Mouse (Mus musculus): ENCODE results near the gene Cd320. TPM values are rescaled to one million over a fixed set of nuclear protein-coding genes. Genes with fewer than 3 reads are reported as not detected.
"Not testable (repeated sequence)": the region's sequence is repeated elsewhere in the genome, so short reads cannot be mapped to it uniquely, and the experiment has no call there.

Cd320 gene
- polyA plus RNA-seq, 1 experiment from 2014 or later = 59.8 TPM

GRCm38 (mm10) chr17:33898193-33898592 lies 55.3 kb downstream of the Cd320 start:
- not testable (repeated sequence) for ATAC-seq (ENCODE audit: low FRiP score, low TSS enrichment); H3K9ac ChIP-seq (replicated peaks; ENCODE audit: low read length); H3K4me2 ChIP-seq (ENCODE audit: low read length); DNase-seq; H3K4me1 ChIP-seq (ENCODE audit: control insufficient read depth, insufficient read depth, low read length); H3K9me3 ChIP-seq (ENCODE audit: control insufficient read depth, low read length); H3K4me3 ChIP-seq (replicated peaks; ENCODE audit: low read depth, low read length); H3K27me3 ChIP-seq (ENCODE audit: control insufficient read depth, insufficient read depth, low read length); H3K36me3 ChIP-seq (ENCODE audit: control insufficient read depth, insufficient read depth, low read length); H3K27ac ChIP-seq (replicated peaks; ENCODE audit: low read depth, low read length)
- 89% methylated on average over 4 of the region's 4 CpGs for WGBS

Small RNAs within 50 kb of the gene (microRNA-seq; reads per million reads assigned to microRNA genes)
- gene Gm27740 = not detected

Other genes starting within 250 kb of the Cd320 start
- gene Zfp414, start 214.0 kb upstream of the Cd320 start, polyA plus RNA-seq (2014; fragmentation: Nextera tagmentation; extraction: Ambion mirVana) = 91.4 and 115 TPM in 2 replicates
- 0.73 and 1.4 TPM in 2 replicates for gene Pram1, start 205.0 kb upstream of the Cd320 start, polyA plus RNA-seq (2014; fragmentation: Nextera tagmentation; extraction: Ambion mirVana)
- gene Hnrnpm, start 156.2 kb upstream of the Cd320 start, polyA plus RNA-seq (2014; fragmentation: Nextera tagmentation; extraction: Ambion mirVana) = 177 and 214 TPM in 2 replicates
- 45.2 and 62.6 TPM in 2 replicates for gene March2, start 124.4 kb upstream of the Cd320 start, polyA plus RNA-seq (2014; fragmentation: Nextera tagmentation; extraction: Ambion mirVana)
- 417 and 541 TPM in 2 replicates for gene Rab11b, start 82.6 kb upstream of the Cd320 start, polyA plus RNA-seq (2014; fragmentation: Nextera tagmentation; extraction: Ambion mirVana)
- 8.0 and 18.4 TPM in 2 replicates for gene Angptl4, start 61.3 kb upstream of the Cd320 start, polyA plus RNA-seq (2014; fragmentation: Nextera tagmentation; extraction: Ambion mirVana)
- gene Kank3, start 32.6 kb upstream of the Cd320 start, polyA plus RNA-seq (2014; fragmentation: Nextera tagmentation; extraction: Ambion mirVana) = 39.5 and 45.8 TPM in 2 replicates
- 653 and 777 TPM in 2 replicates for gene Rps28, start 18.5 kb upstream of the Cd320 start, polyA plus RNA-seq (2014; fragmentation: Nextera tagmentation; extraction: Ambion mirVana)
- gene Ndufa7, start 18.5 kb upstream of the Cd320 start, polyA plus RNA-seq (2014; fragmentation: Nextera tagmentation; extraction: Ambion mirVana) = 497 and 604 TPM in 2 replicates
- gene Gm7029, start 30.7 kb downstream of the Cd320 start, polyA plus RNA-seq (2014; fragmentation: Nextera tagmentation; extraction: Ambion mirVana) = not detected in 2 replicates
- 2.2 and 2.5 TPM in 2 replicates for gene Kifc1, start 47.6 kb downstream of the Cd320 start, polyA plus RNA-seq (2014; fragmentation: Nextera tagmentation; extraction: Ambion mirVana)
- 1.1 TPM in 1 of 2 replicates, not detected in the other for gene Platr17, start 62.0 kb downstream of the Cd320 start, polyA plus RNA-seq (2014; fragmentation: Nextera tagmentation; extraction: Ambion mirVana)
- 40.7 and 44.6 TPM in 2 replicates for gene Daxx, start 66.3 kb downstream of the Cd320 start, polyA plus RNA-seq (2014; fragmentation: Nextera tagmentation; extraction: Ambion mirVana)
- gene Tapbp, start 72.8 kb downstream of the Cd320 start, polyA plus RNA-seq (2014; fragmentation: Nextera tagmentation; extraction: Ambion mirVana) = 18.3 and 20.6 TPM in 2 replicates
- gene Zbtb22, start 72.8 kb downstream of the Cd320 start, polyA plus RNA-seq (2014; fragmentation: Nextera tagmentation; extraction: Ambion mirVana) = 12.1 and 13.1 TPM in 2 replicates
- gene Rgl2, start 86.5 kb downstream of the Cd320 start, polyA plus RNA-seq (2014; fragmentation: Nextera tagmentation; extraction: Ambion mirVana) = 47.2 and 50.3 TPM in 2 replicates
- 167 and 188 TPM in 2 replicates for gene Pfdn6, start 97.3 kb downstream of the Cd320 start, polyA plus RNA-seq (2014; fragmentation: Nextera tagmentation; extraction: Ambion mirVana)
- 15.5 and 16.9 TPM in 2 replicates for gene Wdr46, start 97.6 kb downstream of the Cd320 start, polyA plus RNA-seq (2014; fragmentation: Nextera tagmentation; extraction: Ambion mirVana)
- gene B3galt4, start 108.4 kb downstream of the Cd320 start, polyA plus RNA-seq (2014; fragmentation: Nextera tagmentation; extraction: Ambion mirVana) = 8.0 and 10.1 TPM in 2 replicates
- gene Vps52, start 112.7 kb downstream of the Cd320 start, polyA plus RNA-seq (2014; fragmentation: Nextera tagmentation; extraction: Ambion mirVana) = 50.6 and 63.2 TPM in 2 replicates
- gene Rps18, start 112.9 kb downstream of the Cd320 start, polyA plus RNA-seq (2014; fragmentation: Nextera tagmentation; extraction: Ambion mirVana) = 872 and 980 TPM in 2 replicates
- gene H2-K1, start 157.3 kb downstream of the Cd320 start, polyA plus RNA-seq (2014; fragmentation: Nextera tagmentation; extraction: Ambion mirVana) = 10.5 and 15.5 TPM in 2 replicates
- 9.1 and 18.5 TPM in 2 replicates for gene Ring1, start 181.6 kb downstream of the Cd320 start, polyA plus RNA-seq (2014; fragmentation: Nextera tagmentation; extraction: Ambion mirVana)
- gene H2-Ke6, start 185.0 kb downstream of the Cd320 start, polyA plus RNA-seq (2014; fragmentation: Nextera tagmentation; extraction: Ambion mirVana) = 56.1 and 75.0 TPM in 2 replicates
- gene Slc39a7, start 188.6 kb downstream of the Cd320 start, polyA plus RNA-seq (2014; fragmentation: Nextera tagmentation; extraction: Ambion mirVana) = 95.7 and 97.0 TPM in 2 replicates
- gene Rxrb, start 188.7 kb downstream of the Cd320 start, polyA plus RNA-seq (2014; fragmentation: Nextera tagmentation; extraction: Ambion mirVana) = 33.3 and 33.4 TPM in 2 replicates
- gene Col11a2, start 196.3 kb downstream of the Cd320 start, polyA plus RNA-seq (2014; fragmentation: Nextera tagmentation; extraction: Ambion mirVana) = 2.4 and 2.9 TPM in 2 replicates
- gene H2-Oa, start 249.2 kb downstream of the Cd320 start, polyA plus RNA-seq (2014; fragmentation: Nextera tagmentation; extraction: Ambion mirVana) = not detected in 2 replicates